Mouse (Mus musculus): ENCODE data around the gene Ezh1.

GRCm38 (mm10) chr11:101188166-101188805 is 38.0 kb downstream of the Ezh1 start:
- no peak for TF ChIP-seq GATA1 (IDR thresholded peaks at IDR 0.05; ENCODE audit: borderline replicate concordance, low read length)
- TF ChIP-seq FLI1 (IDR thresholded peaks at IDR 0.05; ENCODE audit: low read length), result no peak

All from megakaryocyte, embryonic 14.5 days (primary cell).